Mouse (Mus musculus) CH12.LX (cell line): ENCODE results near the gene Olfr639. TPM values are rescaled to one million over a fixed set of nuclear protein-coding genes. Genes with fewer than 3 reads are reported as not detected.

Source experiments
- DNase-seq: peaks from one replicate; pipeline ENCODE4 v3.0.0-alpha.2; 2013; ENCODE audit errors: extremely low read depth
- H3K27ac ChIP-seq: 2 replicates; pipeline ENCODE4 v1.5.1; 2012; ENCODE audit warnings: low read depth, mild to moderate bottlenecking, control low read depth, moderate library complexity; ENCODE audit not compliant: insufficient read depth
- H3K27me3 ChIP-seq: replicated peaks from 2 replicates; pipeline ENCODE3; 2012; ENCODE audit warnings: inconsistent platforms
- H3K36me3 ChIP-seq, 2 experiments: replicated peaks in 1 of 2; 2 replicates each; pipeline versions ENCODE3 to v1.6.1; 2012; ENCODE audit warnings: inconsistent platforms in 1 of 2, low read length in 1 of 2, mild to moderate bottlenecking in 1 of 2, mixed read lengths in 1 of 2, moderate library complexity in 1 of 2; ENCODE audit not compliant: control insufficient read depth in 1 of 2, insufficient read depth in 1 of 2
- H3K4me1 ChIP-seq, 2 experiments: 2 replicates each; pipeline ENCODE4 v1.6.1; 2012; ENCODE audit warnings: inconsistent platforms in 1 of 2, moderate library complexity in 1 of 2; ENCODE audit not compliant: insufficient read depth in 2 of 2, control insufficient read depth in 1 of 2
- H3K4me2 ChIP-seq: 2 replicates; pipeline ENCODE4 v1.6.1; 2012; ENCODE audit warnings: low read depth, mild to moderate bottlenecking, control low read depth; ENCODE audit not compliant: poor library complexity, insufficient read depth, severe bottlenecking
- H3K4me3 ChIP-seq, 3 experiments: fragments of 150-350 bp in 1 of 3; sonication (generic) in 1 of 3; replicated peaks in 1 of 3; 2 replicates each; pipeline versions ENCODE3 to v1.5.1; 2011 to 2012; ENCODE audit warnings: low read depth in 2 of 3, low read length in 2 of 3, mild to moderate bottlenecking in 2 of 3, moderate library complexity in 2 of 3, control low read depth in 1 of 3, improper control_type of control experiment in 1 of 3, inconsistent platforms in 1 of 3, mixed read lengths in 1 of 3; ENCODE audit not compliant: poor library complexity in 1 of 3
- H3K79me2 ChIP-seq: replicated peaks from 2 replicates; pipeline ENCODE4 v1.6.1; 2012; ENCODE audit warnings: mild to moderate bottlenecking, moderate library complexity; ENCODE audit not compliant: control insufficient read depth, poor library complexity, insufficient read depth, severe bottlenecking; ENCODE audit errors: extremely low read depth
- H3K9ac ChIP-seq: 2 replicates; pipeline ENCODE4 v1.6.1; 2012; ENCODE audit warnings: low read depth, mild to moderate bottlenecking, control low read depth, moderate library complexity; ENCODE audit not compliant: insufficient read depth
- H3K9me3 ChIP-seq: replicated peaks from 2 replicates; pipeline ENCODE3; 2012; ENCODE audit warnings: low read length, inconsistent platforms, mixed read lengths
- CHD1 ChIP-seq: IDR thresholded peaks from 2 replicates; pipeline ENCODE4 v1.6.1; 2012; ENCODE audit warnings: low read depth, low read length, improper control_type of control experiment, inconsistent platforms
- CHD2 ChIP-seq: IDR thresholded peaks from 2 replicates; pipeline ENCODE4 v1.6.1; 2011; ENCODE audit warnings: low read length, improper control_type of control experiment
- CTCF ChIP-seq, 2 experiments: IDR thresholded peaks in 1 of 2; conservative IDR thresholded peaks in 1 of 2; 2 replicates each; pipeline ENCODE4 v1.5.1; 2011 to 2012; ENCODE audit warnings: low read depth in 2 of 2, low read length in 2 of 2, improper control_type of control experiment in 1 of 2, inconsistent platforms in 1 of 2, mild to moderate bottlenecking in 1 of 2, moderate library complexity in 1 of 2
- ELF1 ChIP-seq: IDR thresholded peaks from 2 replicates; pipeline ENCODE4 v1.6.1; 2014; ENCODE audit warnings: low read depth, mild to moderate bottlenecking, inconsistent platforms, low read length, improper control_type of control experiment
- EP300 ChIP-seq: IDR thresholded peaks from 2 replicates; pipeline ENCODE4 v1.6.1; 2011; ENCODE audit warnings: low read length, improper control_type of control experiment
- ETS1 ChIP-seq: conservative IDR thresholded peaks from 2 replicates; pipeline ENCODE4 v1.6.1; 2012; ENCODE audit warnings: low read depth, mild to moderate bottlenecking, inconsistent platforms, low read length, improper control_type of control experiment, moderate library complexity
- GABPA ChIP-seq: IDR thresholded peaks from 2 replicates; pipeline ENCODE4 v1.6.1; 2012; ENCODE audit warnings: low read depth, low read length, improper control_type of control experiment, inconsistent platforms; ENCODE audit not compliant: insufficient replicate concordance
- HCFC1 ChIP-seq: IDR thresholded peaks from 2 replicates; pipeline ENCODE4 v1.6.1; 2012; ENCODE audit warnings: low read depth, mild to moderate bottlenecking, inconsistent platforms, low read length, improper control_type of control experiment
- IRF4 ChIP-seq: IDR thresholded peaks from 2 replicates; pipeline ENCODE4 v1.6.1; 2014; ENCODE audit warnings: low read depth, mild to moderate bottlenecking, inconsistent platforms, low read length, improper control_type of control experiment
- JUND ChIP-seq: conservative IDR thresholded peaks from 2 replicates; pipeline ENCODE4 v1.6.1; 2011; ENCODE audit warnings: low read depth, low read length, improper control_type of control experiment
- MAFK ChIP-seq: IDR thresholded peaks from 2 replicates; pipeline ENCODE4 v1.6.1; 2011; ENCODE audit warnings: low read length, improper control_type of control experiment; ENCODE audit not compliant: insufficient replicate concordance
- MAX ChIP-seq: IDR thresholded peaks from 2 replicates; pipeline ENCODE4 v1.6.1; 2011; ENCODE audit warnings: low read length, improper control_type of control experiment
- MAZ ChIP-seq: IDR thresholded peaks from 2 replicates; pipeline ENCODE4 v1.6.1; 2012; ENCODE audit warnings: low read depth, mild to moderate bottlenecking, inconsistent platforms, low read length, improper control_type of control experiment, moderate library complexity
- MYC ChIP-seq: IDR thresholded peaks from 2 replicates; pipeline ENCODE4 v1.6.1; 2011; ENCODE audit warnings: low read depth, mild to moderate bottlenecking, improper control_type of control experiment, low read length
- PAX5 ChIP-seq: IDR thresholded peaks from 2 replicates; pipeline ENCODE4 v1.6.1; 2012; ENCODE audit warnings: low read length, inconsistent platforms, mixed read lengths
- RAD21 ChIP-seq: IDR thresholded peaks from 2 replicates; pipeline ENCODE4 v1.6.1; 2011; ENCODE audit warnings: low read depth, mild to moderate bottlenecking, low read length, improper control_type of control experiment, moderate library complexity
- RCOR1 ChIP-seq: conservative IDR thresholded peaks from 2 replicates; pipeline ENCODE4 v1.6.1; 2012; ENCODE audit warnings: low read depth, mild to moderate bottlenecking, inconsistent platforms, low read length, improper control_type of control experiment
- SIN3A ChIP-seq: IDR thresholded peaks from 2 replicates; pipeline ENCODE4 v1.6.1; 2012; ENCODE audit warnings: low read length, improper control_type of control experiment, inconsistent platforms
- SMC3 ChIP-seq: IDR thresholded peaks from 2 replicates; pipeline ENCODE4 v1.6.1; 2011; ENCODE audit warnings: low read depth, low read length, improper control_type of control experiment
- TCF12 ChIP-seq: IDR thresholded peaks from 2 replicates; pipeline ENCODE4 v1.6.1; 2014; ENCODE audit warnings: low read depth, mild to moderate bottlenecking, inconsistent platforms, low read length, improper control_type of control experiment
- UBTF ChIP-seq: IDR thresholded peaks from 2 replicates; pipeline ENCODE4 v1.6.1; 2012; ENCODE audit warnings: low read depth, mild to moderate bottlenecking, inconsistent platforms, low read length, improper control_type of control experiment, moderate library complexity
- USF1 ChIP-seq: IDR thresholded peaks from 2 replicates; pipeline ENCODE4 v1.6.1; 2014; ENCODE audit warnings: low read depth, mild to moderate bottlenecking, inconsistent platforms, low read length, improper control_type of control experiment
- USF2 ChIP-seq: conservative IDR thresholded peaks from 2 replicates; pipeline ENCODE4 v1.6.1; 2011; ENCODE audit warnings: low read depth, low read length, improper control_type of control experiment
- ZKSCAN1 ChIP-seq: IDR thresholded peaks from 2 replicates; pipeline ENCODE4 v1.6.1; 2012; ENCODE audit warnings: low read depth, inconsistent platforms, low read length, improper control_type of control experiment, borderline replicate concordance
- ZMIZ1 ChIP-seq: IDR thresholded peaks from 2 replicates; pipeline ENCODE4 v1.6.1; 2012; ENCODE audit warnings: low read depth, mild to moderate bottlenecking, inconsistent platforms, low read length, improper control_type of control experiment
- ZNF384 ChIP-seq: IDR thresholded peaks from 2 replicates; pipeline ENCODE4 v1.6.1; 2012; ENCODE audit warnings: low read depth, low read length, improper control_type of control experiment, inconsistent platforms
- dilution Hi-C: fragments of 300-500 bp; cut with MboI; formaldehyde crosslinking; loops from 2 replicates; pipeline ENCODE4 v1.14.3; 2020; ENCODE audit warnings: low sequenced_read_pairs; ENCODE audit not compliant: extremely low pct_unique_long_range_greater_than_20kb, extremely low pct_ligation_motif_present
- in situ Hi-C: fragments of 300-500 bp; cut with MboI; formaldehyde crosslinking; loops from 3 replicates; pipeline ENCODE4 v1.14.3; 2019; ENCODE audit warnings: low sequenced_read_pairs, low pct_ligation_motif_present, low pct_unique_long_range_greater_than_20kb, mixed read lengths
- polyA plus RNA-seq: library from polyadenylated mRNA; unstranded; fragments of >175 nt; gene quantifications from 2 replicates; pipeline ENCODE4 v1.2.1, GENCODE M21; 2012; ENCODE audit warnings: low read depth; ENCODE audit not compliant: insufficient read length
- total RNA-seq, 2 experiments: library from RNA; depleted of rRNA; stranded (reverse); fragments of 300-350 nt in 1 of 2; fragments of >200 nt in 1 of 2; gene quantifications; 2 replicates each; pipeline ENCODE4 v1.2.3; 2012 to 2014

Olfr639 gene
- total RNA-seq (2012; rRNA removed) (not detected in 2 replicates), total RNA-seq (2014; rRNA removed) (not detected in 2 replicates), polyA plus RNA-seq (not detected in 2 replicates)

GRCm38 (mm10) chr7:104017203-104017602 lies at the start of gene Olfr639:
Gene Olfr639, minus strand, starts transcription at chr7:104017303.
- no peak for TF ChIP-seq ELF1
- no peak for TF ChIP-seq HCFC1
- TF ChIP-seq ETS1, result no peak
- TF ChIP-seq MAFK, result no peak
- TF ChIP-seq PAX5, result no peak
- TF ChIP-seq MAZ, result no peak
- TF ChIP-seq EP300, result no peak
- no peak for TF ChIP-seq RAD21
- TF ChIP-seq TCF12, result no peak
- no peak for TF ChIP-seq CHD1
- TF ChIP-seq RCOR1, result no peak
- no peak for TF ChIP-seq SIN3A
- no peak for TF ChIP-seq MAX
- no peak for TF ChIP-seq IRF4
- TF ChIP-seq JUND, result no peak
- TF ChIP-seq, all 38 proteins: peak for 0
- dilution Hi-C loops, result no loop called here
- Histone ChIP-seq H3K79me2 (no peaks in the 10 kb centered on the region), H3K4me1 (no peaks in the 10 kb centered on the region), H3K27ac (no peak within 1 kb of the TSS), H3K9ac (no peak within 1 kb of the TSS), H3K4me3 (no peak within 1 kb of the TSS), H3K36me3 (no peaks in the 10 kb centered on the region), H3K4me2 (no peak within 1 kb of the TSS), H3K9me3 (no peaks in the 10 kb centered on the region), H3K27me3 (peaks cover 1% of the 10 kb centered on the region)
- DNase-seq, result no peak
- in situ Hi-C loops, result no loop called here

GRCm38 (mm10) chr7:104061345-104061744 lies 44.2 kb upstream of the Olfr639 start, which contains the start of gene 4930516K23Rik:
Gene 4930516K23Rik, minus strand, starts transcription at chr7:104061445.
- Histone ChIP-seq H3K9me3 (no peaks in the 10 kb centered on the region), H3K27me3 (no peaks in the 10 kb centered on the region), H3K79me2 (no peaks in the 10 kb centered on the region), H3K4me1 (no peaks in the 10 kb centered on the region), H3K9ac (no peak within 1 kb of the TSS), H3K27ac (no peak within 1 kb of the TSS), H3K36me3 (no peaks in the 10 kb centered on the region), H3K4me2 (no peak within 1 kb of the TSS), H3K4me3 (no peak within 1 kb of the TSS)
- dilution Hi-C loops, result no loop called here
- DNase-seq, result no peak
- TF ChIP-seq USF2 (no peak), ZKSCAN1 (no peak), TCF12 (no peak), GABPA (no peak), ZMIZ1 (no peak), MYC (no peak), RCOR1 (no peak), USF1 (no peak), ETS1 (no peak), RAD21 (no peak), IRF4 (no peak), CTCF (conservative IDR thresholded peaks at IDR 0.05 in 1 of 2, IDR thresholded peaks at IDR 0.05 in 1 of 2; ENCODE audit: low read depth in 2 of 2, low read length in 2 of 2) (no peak), SMC3 (no peak), SIN3A (no peak), CHD2 (no peak), UBTF (no peak), ZNF384 (no peak)
- in situ Hi-C loops, result no loop called here
